Mouse (Mus musculus): ENCODE measurements around the gene Mat1a. TPM values are rescaled to one million over a fixed set of nuclear protein-coding genes. Genes with fewer than 3 reads are reported as not detected.
A peak's percentile ranks its signal among the peaks of the same experiment; 100 is the strongest.

Mat1a gene
- polyA plus RNA-seq, 1 experiment from 2014 or later = not detected

- no peak for DNase-seq (ENCODE audit: low spot score)
- H3K4me1 ChIP-seq (replicated peaks) = no peaks in the 10 kb centered on the region
- H3K9me3 ChIP-seq = no peaks in the 10 kb centered on the region
- no peaks in the 10 kb centered on the region for H3K36me3 ChIP-seq
- WGBS = 83% methylated on average over 3 of the region's 3 CpGs
- H3K4me3 ChIP-seq = no peak overlapping the region
- H3K27ac ChIP-seq = no peak overlapping the region
- H3K27me3 ChIP-seq (ENCODE audit: insufficient read depth, poor library complexity, severe bottlenecking) = no peaks in the 10 kb centered on the region
These were observed 4.1 kb upstream of the Mat1a start for GRCm38 (mm10) chr14:41100712-41101111.

- 85% methylated on average over 5 of the region's 5 CpGs for WGBS
- no peaks in the 10 kb centered on the region for H3K36me3 ChIP-seq
These were observed 3.6 kb upstream of the Mat1a start for GRCm38 (mm10) chr14:41101242-41101641.

GRCm38 (mm10) chr14:41102269-41102668 lies 2.6 kb upstream of the Mat1a start:
- Histone ChIP-seq H3K27me3 (ENCODE audit: insufficient read depth, poor library complexity, severe bottlenecking) (no peaks in the 10 kb centered on the region), H3K4me3 (no peak overlapping the region), H3K9me3 (no peaks in the 10 kb centered on the region), H3K36me3 (no peaks in the 10 kb centered on the region), H3K27ac (no peak overlapping the region), H3K4me1 (replicated peaks) (no peaks in the 10 kb centered on the region)
- DNase-seq (ENCODE audit: low spot score) = no peak
- 81% methylated on average over 2 of the region's 2 CpGs for WGBS

More at GRCm38 (mm10) chr14:41101242-41101641, 3.6 kb upstream of the Mat1a start:
- Histone ChIP-seq H3K4me3 (no peak overlapping the region), H3K27me3 (ENCODE audit: insufficient read depth, poor library complexity, severe bottlenecking) (no peaks in the 10 kb centered on the region), H3K4me1 (replicated peaks) (no peaks in the 10 kb centered on the region), H3K27ac (no peak overlapping the region), H3K9me3 (no peaks in the 10 kb centered on the region)
- no peak for DNase-seq (ENCODE audit: low spot score)

GRCm38 (mm10) chr14:41111031-41111668 lies 6.3 kb downstream of the Mat1a start:
- no peaks in the 10 kb centered on the region for H3K9me3 ChIP-seq
- H3K27me3 ChIP-seq (ENCODE audit: insufficient read depth, poor library complexity, severe bottlenecking) = no peaks in the 10 kb centered on the region
- WGBS = 91% methylated on average over 7 of the region's 7 CpGs
- no peaks in the 10 kb centered on the region for H3K36me3 ChIP-seq
- H3K4me3 ChIP-seq = no peak overlapping the region
- H3K27ac ChIP-seq = no peak overlapping the region
- DNase-seq (ENCODE audit: low spot score) = no peak
- H3K4me1 ChIP-seq (replicated peaks) = no peaks in the 10 kb centered on the region

GRCm38 (mm10) chr14:41112944-41113343 lies 8.1 kb downstream of the Mat1a start:
- WGBS = 74% methylated on average over 4 of the region's 4 CpGs
- no peaks in the 10 kb centered on the region for H3K27me3 ChIP-seq (ENCODE audit: insufficient read depth, poor library complexity, severe bottlenecking)
- no peaks in the 10 kb centered on the region for H3K9me3 ChIP-seq
- no peak overlapping the region for H3K27ac ChIP-seq
- H3K36me3 ChIP-seq = no peaks in the 10 kb centered on the region
- H3K4me1 ChIP-seq (replicated peaks) = no peaks in the 10 kb centered on the region
- H3K4me3 ChIP-seq = no peak overlapping the region
- no peak for DNase-seq (ENCODE audit: low spot score)

GRCm38 (mm10) chr14:41116271-41116670 lies 11.4 kb downstream of the Mat1a start:
- Histone ChIP-seq H3K4me1 (replicated peaks) (no peaks in the 10 kb centered on the region), H3K9me3 (no peaks in the 10 kb centered on the region), H3K27me3 (ENCODE audit: insufficient read depth, poor library complexity, severe bottlenecking) (no peaks in the 10 kb centered on the region), H3K27ac (no peak overlapping the region), H3K36me3 (no peaks in the 10 kb centered on the region), H3K4me3 (no peak overlapping the region)
- DNase-seq (ENCODE audit: low spot score) = no peak
- 86% methylated on average over 3 of the region's 3 CpGs for WGBS

GRCm38 (mm10) chr14:41124683-41125082 lies 19.8 kb downstream of the Mat1a start:
- Histone ChIP-seq H3K36me3 (no peaks in the 10 kb centered on the region), H3K27me3 (ENCODE audit: insufficient read depth, poor library complexity, severe bottlenecking) (no peaks in the 10 kb centered on the region), H3K9me3 (no peaks in the 10 kb centered on the region), H3K27ac (no peak overlapping the region), H3K4me1 (replicated peaks) (no peaks in the 10 kb centered on the region), H3K4me3 (no peak overlapping the region)
- DNase-seq (ENCODE audit: low spot score) = no peak
- 86% methylated on average over 5 of the region's 5 CpGs for WGBS

GRCm38 (mm10) chr14:41127997-41128396 lies 23.2 kb downstream of the Mat1a start:
- WGBS = 23% methylated on average over 4 of the region's 4 CpGs
- peak; percentile 44 for DNase-seq (ENCODE audit: low spot score)
- no peaks in the 10 kb centered on the region for H3K9me3 ChIP-seq
- H3K27ac ChIP-seq = no peak overlapping the region
- H3K4me3 ChIP-seq = no peak overlapping the region
- H3K27me3 ChIP-seq (ENCODE audit: insufficient read depth, poor library complexity, severe bottlenecking) = no peaks in the 10 kb centered on the region
- no peaks in the 10 kb centered on the region for H3K4me1 ChIP-seq (replicated peaks)
- H3K36me3 ChIP-seq = no peaks in the 10 kb centered on the region

- no peak within 1 kb of the TSS for H3K27ac ChIP-seq
- no peak for DNase-seq (ENCODE audit: low spot score)
- H3K9me3 ChIP-seq = no peaks in the 10 kb centered on the region
- no peaks in the 10 kb centered on the region for H3K4me1 ChIP-seq (replicated peaks)
- H3K27me3 ChIP-seq (ENCODE audit: insufficient read depth, poor library complexity, severe bottlenecking) = no peaks in the 10 kb centered on the region
- no peak within 1 kb of the TSS for H3K4me3 ChIP-seq
- H3K36me3 ChIP-seq = no peaks in the 10 kb centered on the region
- 88% methylated on average over 7 of the region's 7 CpGs for WGBS
These were observed 26.7 kb downstream of the Mat1a start, which contains the start of gene Sftpa1 for GRCm38 (mm10) chr14:41131540-41131939. TSS of gene Sftpa1 (plus strand) at chr14:41131782.

- Histone ChIP-seq H3K4me1 (replicated peaks) (no peaks in the 10 kb centered on the region), H3K4me3 (no peak overlapping the region), H3K27me3 (ENCODE audit: insufficient read depth, poor library complexity, severe bottlenecking) (no peaks in the 10 kb centered on the region), H3K9me3 (no peaks in the 10 kb centered on the region), H3K36me3 (no peaks in the 10 kb centered on the region), H3K27ac (no peak overlapping the region)
- DNase-seq (ENCODE audit: low spot score) = no peak
These were observed 32.2 kb downstream of the Mat1a start for GRCm38 (mm10) chr14:41137006-41137405.

- 82% methylated on average over 1 of the region's 1 CpGs for WGBS
- no peaks in the 10 kb centered on the region for H3K27me3 ChIP-seq (ENCODE audit: insufficient read depth, poor library complexity, severe bottlenecking)
- no peaks in the 10 kb centered on the region for H3K4me1 ChIP-seq (replicated peaks)
- H3K9me3 ChIP-seq = no peaks in the 10 kb centered on the region
- no peak for DNase-seq (ENCODE audit: low spot score)
- H3K27ac ChIP-seq = no peak overlapping the region
- H3K4me3 ChIP-seq = no peak overlapping the region
- no peaks in the 10 kb centered on the region for H3K36me3 ChIP-seq
These were observed 35.9 kb downstream of the Mat1a start for GRCm38 (mm10) chr14:41140686-41141085.

GRCm38 (mm10) chr14:41146035-41146434 lies 41.2 kb downstream of the Mat1a start:
- no peak for DNase-seq (ENCODE audit: low spot score)
- H3K27me3 ChIP-seq (ENCODE audit: insufficient read depth, poor library complexity, severe bottlenecking) = no peaks in the 10 kb centered on the region
- no peaks in the 10 kb centered on the region for H3K4me1 ChIP-seq (replicated peaks)
- WGBS = 80% methylated on average over 6 of the region's 6 CpGs
- H3K36me3 ChIP-seq = no peaks in the 10 kb centered on the region
- no peaks in the 10 kb centered on the region for H3K9me3 ChIP-seq
- no peak overlapping the region for H3K27ac ChIP-seq
- no peak overlapping the region for H3K4me3 ChIP-seq

- no peaks in the 10 kb centered on the region for H3K27me3 ChIP-seq (ENCODE audit: insufficient read depth, poor library complexity, severe bottlenecking)
- WGBS = 86% methylated on average over 3 of the region's 3 CpGs
- no peak overlapping the region for H3K4me3 ChIP-seq
- no peaks in the 10 kb centered on the region for H3K4me1 ChIP-seq (replicated peaks)
- H3K36me3 ChIP-seq = no peaks in the 10 kb centered on the region
- H3K9me3 ChIP-seq = no peaks in the 10 kb centered on the region
- DNase-seq (ENCODE audit: low spot score) = no peak
- no peak overlapping the region for H3K27ac ChIP-seq
These were observed 42.1 kb downstream of the Mat1a start for GRCm38 (mm10) chr14:41146922-41147321.

GRCm38 (mm10) chr14:41147356-41147755 lies 42.5 kb downstream of the Mat1a start:
- no peaks in the 10 kb centered on the region for H3K4me1 ChIP-seq (replicated peaks)
- no peak for DNase-seq (ENCODE audit: low spot score)
- no peaks in the 10 kb centered on the region for H3K27me3 ChIP-seq (ENCODE audit: insufficient read depth, poor library complexity, severe bottlenecking)
- no peaks in the 10 kb centered on the region for H3K36me3 ChIP-seq
- no peak overlapping the region for H3K4me3 ChIP-seq
- H3K27ac ChIP-seq = no peak overlapping the region
- no peaks in the 10 kb centered on the region for H3K9me3 ChIP-seq
- WGBS = 92% methylated on average over 2 of the region's 2 CpGs

Measured in hindbrain, embryonic 10.5 days (tissue).